Mouse (Mus musculus) left cerebral cortex, postnatal 36 days (tissue): Measurements from ENCODE around the gene Eef1a2. TPM values are rescaled to one million over a fixed set of nuclear protein-coding genes. Genes with fewer than 3 reads are reported as not detected.
"Not testable (repeated sequence)": the region's sequence is repeated elsewhere in the genome, so short reads cannot be mapped to it uniquely, and the experiment has no call there.

Experiments
- DNase-seq, 2 experiments: peaks; one replicate each; pipeline ENCODE4 v3.0.0; 2021 to 2022; ENCODE audit warnings: low spot score in 2 of 2, mixed read lengths in 1 of 2
- intact Hi-C: fragments of 180-260 bp; cut with DNase I; formaldehyde crosslinking; loops from one replicate; pipeline ENCODE4 v1.15.1; 2025
- total RNA-seq, 2 experiments: library from RNA; stranded (reverse); gene quantifications; 2 replicates each; pipeline ENCODE4 v1.2.3; 2021

Eef1a2 gene
- total RNA-seq: 1,000 to 10,000 TPM; 1,312 to 1,553 TPM

GRCm38 (mm10) chr2:181156248-181157121, at the start of gene Eef1a2:
TSS of gene Eef1a2 (minus strand) at chr2:181157014.
- intact Hi-C loops: loop anchor here (2.0 kb wide), 1 partner anchor 36 kb away; no protein-coding TSS in a partner anchor

GRCm38 (mm10) chr2:181206118-181206517, 49.3 kb upstream of the Eef1a2 start:
- intact Hi-C loops: no loop called here
- no peak for DNase-seq

More at GRCm38 (mm10) chr2:181156248-181157121, at the start of gene Eef1a2:
- peak; percentile 90 to 94 for DNase-seq

DNA sequence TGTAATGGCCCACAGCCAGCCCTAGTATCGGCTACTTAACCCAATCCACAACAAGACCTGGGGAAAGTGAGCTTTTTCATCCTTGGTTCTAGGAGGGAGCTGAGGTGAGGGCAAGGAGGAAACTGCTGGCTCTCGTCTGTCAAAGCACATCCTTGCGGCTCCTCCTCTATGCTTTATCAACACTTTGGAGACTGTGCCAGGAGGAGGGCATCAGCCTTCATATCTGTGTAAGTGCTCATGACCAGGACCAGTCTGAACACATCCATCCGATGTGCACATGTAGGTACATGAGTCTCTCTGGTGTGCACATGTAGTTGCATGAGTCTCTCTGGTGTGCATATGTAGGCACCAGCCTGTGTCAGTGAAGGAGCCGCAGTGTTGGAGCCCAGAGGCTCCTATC, 48.9 kb upstream of the Eef1a2 start:
- no peak for DNase-seq
- intact Hi-C loops: no loop called here

DNA sequence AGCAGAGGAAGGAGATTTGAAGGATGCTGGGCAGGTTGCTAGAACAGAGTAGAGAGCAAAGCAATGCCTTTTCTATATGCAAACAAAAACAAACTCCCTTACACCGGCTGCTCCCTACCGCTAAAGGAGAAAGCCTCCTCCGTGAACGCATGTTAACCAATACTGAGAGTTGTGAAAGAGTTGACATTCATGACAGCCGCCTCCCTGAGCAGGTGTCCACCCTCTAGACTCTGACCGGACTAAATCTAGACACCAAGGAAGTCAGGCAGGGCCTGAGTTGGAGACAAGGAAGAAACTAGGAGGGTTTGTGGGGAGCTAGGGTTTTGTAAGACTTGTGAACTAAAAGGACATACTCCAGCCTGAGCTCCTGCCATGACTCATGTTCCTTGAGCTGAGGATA, 46.1 kb upstream of the Eef1a2 start:
- intact Hi-C loops: no loop called here
- DNase-seq: no peak

GRCm38 (mm10) chr2:181202422-181202821, 45.6 kb upstream of the Eef1a2 start, which contains the start of gene Ptk6:
TSS of gene Ptk6 (minus strand) at chr2:181202789.
- DNase-seq: no peak
- intact Hi-C loops: no loop called here

- intact Hi-C loops: no loop called here
- DNase-seq: no peak
Observed at GRCm38 (mm10) chr2:181201606-181202005, 44.8 kb upstream of the Eef1a2 start.

DNA sequence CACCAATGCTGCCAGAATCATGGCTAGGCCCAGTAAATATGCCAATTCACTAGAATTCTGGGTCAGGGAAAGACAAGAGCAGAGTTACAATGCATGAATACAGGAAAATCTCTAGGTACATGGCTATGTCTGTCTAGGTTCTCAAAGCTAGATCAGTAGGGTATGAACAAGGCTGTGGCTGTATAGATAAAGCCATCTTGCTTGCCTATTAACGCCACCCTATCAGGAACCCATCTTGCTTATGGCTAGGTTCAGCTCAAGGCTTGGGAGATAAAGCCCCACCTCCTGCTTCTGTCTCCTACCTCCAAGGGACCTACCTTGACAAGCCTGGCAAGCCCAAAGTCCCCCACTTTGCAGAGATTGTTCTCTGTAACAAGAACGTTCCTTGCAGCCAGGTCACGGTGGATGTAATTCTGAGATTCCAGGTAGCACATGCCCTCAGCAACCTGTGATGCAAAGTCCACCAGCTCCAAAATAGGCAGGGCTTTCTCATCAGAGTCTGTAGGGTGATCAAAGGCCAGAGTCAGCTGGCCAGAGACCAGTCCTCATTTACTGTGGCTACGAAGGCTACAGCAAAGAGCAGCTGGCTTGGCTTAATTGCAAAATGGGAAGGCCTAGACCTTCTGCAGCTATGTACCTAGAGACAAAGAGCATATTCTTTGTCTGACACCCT, 40.0 kb upstream of the Eef1a2 start:
- intact Hi-C loops: no loop called here
- no peak for DNase-seq

DNA sequence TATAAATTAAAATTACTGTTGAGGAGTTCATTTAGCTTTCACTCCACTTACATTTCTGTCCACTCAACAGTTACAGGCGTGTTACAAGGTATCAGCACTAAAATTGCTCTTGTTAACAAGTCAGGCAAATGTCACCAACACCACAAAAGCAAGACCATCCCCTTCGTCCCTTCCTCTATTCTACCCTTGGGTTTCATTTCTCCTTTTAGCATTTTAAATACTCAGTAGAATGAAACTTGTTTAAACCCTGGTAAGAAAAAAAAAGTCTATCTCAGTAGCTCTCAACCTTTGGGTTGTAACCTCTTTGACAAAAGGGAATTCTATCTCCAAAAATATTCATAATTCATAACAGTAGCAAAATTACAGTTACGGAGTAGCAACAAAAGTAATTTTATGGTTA, 36.2 kb upstream of the Eef1a2 start:
- intact Hi-C loops: no loop called here
- DNase-seq: no peak

GRCm38 (mm10) chr2:181191936-181192335, 35.1 kb upstream of the Eef1a2 start:
- intact Hi-C loops: no loop called here
- no peak for DNase-seq

DNA sequence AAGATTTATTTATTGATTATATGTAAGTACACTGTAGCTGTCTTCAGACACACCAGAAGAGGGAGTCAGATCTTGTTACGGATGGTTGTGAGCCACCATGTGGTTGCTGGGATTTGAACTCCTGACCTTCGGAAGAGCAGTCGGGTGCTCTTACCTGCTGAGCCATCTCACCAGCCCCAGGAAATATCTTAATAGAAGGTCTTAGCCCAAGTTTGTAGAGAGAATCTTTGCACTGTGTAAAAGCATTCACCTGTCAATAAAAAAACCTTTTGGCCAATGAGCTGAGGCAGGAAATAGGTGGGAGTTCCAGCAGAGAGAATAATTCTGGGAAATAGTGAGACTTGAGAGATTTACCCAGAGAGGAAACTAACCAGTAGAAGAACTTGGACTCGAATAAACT, 34.6 kb upstream of the Eef1a2 start:
- intact Hi-C loops, DNase-seq: not testable (repeated sequence)

DNA sequence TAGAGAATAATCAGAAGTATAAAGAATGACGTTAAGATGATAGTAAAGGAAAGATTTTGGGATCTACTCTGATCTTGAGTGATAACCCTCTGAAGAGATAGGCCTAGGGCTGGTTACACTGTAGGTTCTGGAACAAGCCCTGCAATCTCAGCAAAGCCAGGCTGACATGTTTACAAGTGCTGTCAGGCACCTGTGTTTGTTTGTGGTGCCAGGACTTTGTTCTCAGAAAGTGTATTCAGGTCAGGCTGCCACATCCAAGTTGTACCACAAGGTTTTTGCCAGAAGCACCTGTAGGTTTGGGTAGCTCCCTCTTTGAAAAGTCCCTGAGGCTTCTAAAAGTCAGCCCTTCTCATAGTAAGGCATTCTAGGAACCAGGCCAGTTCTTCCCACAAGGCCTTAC, 32.5 kb upstream of the Eef1a2 start:
- DNase-seq: no peak
- intact Hi-C loops: loop anchor here (5.0 kb wide), 1 partner anchor 123 kb away; the partner anchor contains the start of gene Stmn3

GRCm38 (mm10) chr2:181188681-181189080, 31.9 kb upstream of the Eef1a2 start:
- no peak for DNase-seq
- intact Hi-C loops: loop anchor here (5.0 kb wide), 1 partner anchor 124 kb away; the partner anchor contains the start of gene Stmn3

GRCm38 (mm10) chr2:181187121-181188000, 30.5 kb upstream of the Eef1a2 start, which contains the start of gene Ppdpf:
TSS of gene Ppdpf (plus strand) at chr2:181187247.
- intact Hi-C loops: loop anchor here (2.0 to 5.0 kb wide), 2 partner anchors 99 to 125 kb away; partner anchors contain the start of gene Stmn3
- DNase-seq: peak; percentile 91

DNA sequence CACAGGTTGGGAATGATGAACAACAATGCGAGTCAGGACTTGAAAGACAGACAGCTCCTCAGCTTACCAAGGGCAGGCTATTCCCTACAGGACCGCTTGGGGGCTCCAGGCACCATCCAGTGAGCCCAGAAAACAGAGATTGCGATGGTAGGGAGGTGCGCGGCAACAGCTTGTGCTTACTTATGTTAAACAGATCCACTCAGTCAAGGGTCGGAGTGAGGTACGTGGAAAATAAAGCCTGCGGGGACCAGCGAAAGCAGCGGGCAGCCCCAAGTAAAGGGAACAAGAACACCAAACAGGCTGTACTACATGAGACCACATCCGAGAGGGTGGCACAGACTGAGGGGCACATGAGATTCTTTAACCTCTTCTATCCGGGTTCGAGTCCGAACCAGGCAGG, 29.8 kb upstream of the Eef1a2 start:
- intact Hi-C loops: loop anchor here (1.0 to 5.0 kb wide), 3 partner anchors 100 to 148 kb away; partner anchors contain the start of gene Stmn3
- DNase-seq: peak; percentile 86

GRCm38 (mm10) chr2:181180898-181181297, 24.1 kb upstream of the Eef1a2 start:
- intact Hi-C loops: no loop called here
- DNase-seq: no peak

DNA sequence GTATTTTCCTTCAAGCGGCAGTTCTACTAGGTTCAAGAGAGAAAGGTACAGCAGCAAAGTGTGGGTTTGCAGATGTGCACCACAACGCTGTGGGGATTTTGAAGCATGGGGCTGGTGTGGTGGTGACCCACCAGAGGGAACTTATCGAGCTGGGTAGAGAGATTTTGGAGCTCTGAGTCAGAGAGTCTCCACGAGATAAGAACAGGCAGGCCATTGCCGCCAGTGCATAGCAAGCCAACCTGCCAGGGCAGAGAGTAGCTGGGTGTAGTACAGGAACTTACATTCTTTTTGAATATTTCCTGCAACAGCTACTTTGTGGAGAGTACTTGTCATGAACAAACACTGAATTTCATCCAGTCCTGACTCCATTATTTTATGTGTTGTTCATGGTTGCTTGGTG, 21.7 kb upstream of the Eef1a2 start:
- intact Hi-C loops: no loop called here
- no peak for DNase-seq

- DNase-seq: no peak
- intact Hi-C loops: no loop called here
Observed at GRCm38 (mm10) chr2:181178015-181178414, 21.2 kb upstream of the Eef1a2 start.

- peak in 1 of 2 experiments; percentile 11 for DNase-seq
- intact Hi-C loops: no loop called here
Observed at GRCm38 (mm10) chr2:181174646-181175045, 17.8 kb upstream of the Eef1a2 start.

DNA sequence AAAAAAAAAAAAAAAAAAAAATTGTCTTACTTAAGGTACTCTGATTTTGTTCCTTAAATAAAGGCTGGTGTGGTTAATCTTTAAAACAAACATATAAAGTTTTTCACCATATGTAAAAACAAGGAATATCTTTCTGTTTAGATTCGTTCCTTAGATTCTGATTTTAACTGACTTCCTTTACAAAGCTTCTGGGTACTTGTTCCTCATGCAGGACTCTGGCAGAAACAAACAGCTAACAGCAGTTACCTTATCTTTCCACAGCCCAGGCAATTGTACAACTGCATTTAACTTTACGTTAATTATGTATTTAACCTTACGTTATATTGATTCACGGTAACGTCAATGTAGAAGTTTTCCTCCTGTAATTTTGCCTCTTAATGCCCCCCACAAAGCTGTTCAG, 9.7 kb upstream of the Eef1a2 start:
- no peak for DNase-seq
- intact Hi-C loops: no loop called here
